Mouse (Mus musculus) left cerebral cortex, postnatal 14 days (tissue): ENCODE results near the gene Pick1. TPM values are rescaled to one million over a fixed set of nuclear protein-coding genes. Genes with fewer than 3 reads are reported as not detected.

Source experiments
- DNase-seq, 2 experiments: peaks; one replicate each; pipeline ENCODE4 v3.0.0; 2021 to 2022; ENCODE audit warnings: low spot score in 2 of 2, mixed read lengths in 1 of 2
- intact Hi-C: fragments of 180-260 bp; cut with DNase I; formaldehyde crosslinking; loops from one replicate; pipeline ENCODE4 v1.15.1; 2025
- total RNA-seq, 2 experiments: library from RNA; stranded (reverse); gene quantifications; 2 replicates each; pipeline ENCODE4 v1.2.3; 2021

Pick1 gene
- total RNA-seq, 2 experiments from 2014 or later, result 52.0 to 56.4 TPM

GRCm38 (mm10) chr15:79262375-79262774 lies 33.4 kb downstream of the Pick1 start:
- intact Hi-C loops, result no loop called here
- no peak for DNase-seq

- intact Hi-C loops, result no loop called here
- no peak for DNase-seq
Measured at GRCm38 (mm10) chr15:79262786-79263309, 33.9 kb downstream of the Pick1 start.

GRCm38 (mm10) chr15:79263726-79264125 lies 34.8 kb downstream of the Pick1 start:
- intact Hi-C loops, result no loop called here
- DNase-seq, result no peak

- intact Hi-C loops, result no loop called here
Measured at GRCm38 (mm10) chr15:79265384-79265783, 36.4 kb downstream of the Pick1 start.

GRCm38 (mm10) chr15:79268521-79268920 lies 39.5 kb downstream of the Pick1 start:
- intact Hi-C loops, result no loop called here
- DNase-seq, result no peak

More at GRCm38 (mm10) chr15:79265384-79265783, 36.4 kb downstream of the Pick1 start:
- DNase-seq, result no peak

- intact Hi-C loops, result no loop called here
- DNase-seq, result peak in 1 of 2 experiments; percentile 60
Measured at GRCm38 (mm10) chr15:79270317-79271123, 41.5 kb downstream of the Pick1 start.

GRCm38 (mm10) chr15:79271124-79271746 lies 42.3 kb downstream of the Pick1 start:
- peak; percentile 28 to 31 for DNase-seq
- intact Hi-C loops, result no loop called here

GRCm38 (mm10) chr15:79273020-79273419 lies 44.0 kb downstream of the Pick1 start:
- DNase-seq, result no peak
- intact Hi-C loops, result no loop called here

GRCm38 (mm10) chr15:79277728-79278127 lies 48.8 kb downstream of the Pick1 start:
- intact Hi-C loops, result no loop called here
- no peak for DNase-seq

GRCm38 (mm10) chr15:79280209-79280608 lies 51.2 kb downstream of the Pick1 start:
- no peak for DNase-seq
- intact Hi-C loops, result no loop called here

GRCm38 (mm10) chr15:79280850-79281249 lies 51.9 kb downstream of the Pick1 start:
- DNase-seq, result no peak
- intact Hi-C loops, result no loop called here

GRCm38 (mm10) chr15:79281389-79281788 lies 52.4 kb downstream of the Pick1 start:
- intact Hi-C loops, result no loop called here
- DNase-seq, result no peak

- intact Hi-C loops, result no loop called here
Measured at GRCm38 (mm10) chr15:79282434-79282833, 53.5 kb downstream of the Pick1 start.

GRCm38 (mm10) chr15:79283371-79283770 lies 54.4 kb downstream of the Pick1 start:
- no peak for DNase-seq
- intact Hi-C loops, result no loop called here

More at GRCm38 (mm10) chr15:79282434-79282833, 53.5 kb downstream of the Pick1 start:
- no peak for DNase-seq

- DNase-seq, result no peak
- intact Hi-C loops, result no loop called here
Measured at GRCm38 (mm10) chr15:79285399-79285798, 56.4 kb downstream of the Pick1 start, which contains the start of gene Baiap2l2. TSS of gene Baiap2l2 (minus strand) at chr15:79285537.

GRCm38 (mm10) chr15:79286141-79286540 lies 57.2 kb downstream of the Pick1 start:
- intact Hi-C loops, result no loop called here
- DNase-seq, result no peak

- intact Hi-C loops, result no loop called here
- DNase-seq, result no peak
Measured at GRCm38 (mm10) chr15:79287091-79287490, 58.1 kb downstream of the Pick1 start.

GRCm38 (mm10) chr15:79288387-79288786 lies 59.4 kb downstream of the Pick1 start:
- intact Hi-C loops, result no loop called here
- no peak for DNase-seq

GRCm38 (mm10) chr15:79289441-79289840 lies 60.5 kb downstream of the Pick1 start:
- intact Hi-C loops, result no loop called here
- DNase-seq, result no peak

GRCm38 (mm10) chr15:79290340-79290739 lies 61.4 kb downstream of the Pick1 start:
- DNase-seq, result no peak
- intact Hi-C loops, result no loop called here

- no peak for DNase-seq
Measured at GRCm38 (mm10) chr15:79292779-79293178, 63.8 kb downstream of the Pick1 start.

More at GRCm38 (mm10) chr15:79292779-79293178, 63.8 kb downstream of the Pick1 start:
- intact Hi-C loops, result no loop called here
